Mouse (Mus musculus) ES-E14 (cell line): ENCODE results near the gene Dnah7c. TPM values are rescaled to one million over a fixed set of nuclear protein-coding genes. Genes with fewer than 3 reads are reported as not detected.

Experiments
- DNase-seq: peaks from one replicate; pipeline ENCODE4 v3.0.0-alpha.2; 2013; ENCODE audit warnings: low read depth, low spot score
- H3K27ac ChIP-seq: 2 replicates; pipeline ENCODE4 v1.5.1; 2012; ENCODE audit warnings: low read depth, mild to moderate bottlenecking, low read length, moderate library complexity, mixed read lengths; ENCODE audit not compliant: poor library complexity, insufficient read depth, severe bottlenecking
- H3K36me3 ChIP-seq: 2 replicates; pipeline ENCODE4 v1.6.1; 2012; ENCODE audit warnings: mild to moderate bottlenecking, low read length, moderate library complexity, mixed read lengths; ENCODE audit not compliant: control insufficient read depth, poor library complexity, insufficient read depth, severe bottlenecking
- H3K4me1 ChIP-seq, 2 experiments: fragments of 150-350 bp in 1 of 2; sonication (generic) in 1 of 2; 2 replicates each; pipeline ENCODE4 v1.6.1; 2012; ENCODE audit warnings: low read length in 2 of 2, mild to moderate bottlenecking in 1 of 2, mixed read lengths in 1 of 2; ENCODE audit not compliant: control insufficient read depth in 2 of 2, insufficient read depth in 2 of 2, poor library complexity in 1 of 2
- H3K4me3 ChIP-seq, 2 experiments: fragments of 150-350 bp in 1 of 2; sonication (generic) in 1 of 2; 2 replicates each; pipeline ENCODE4 v1.5.1; 2012; ENCODE audit warnings: low read length in 2 of 2, low read depth in 1 of 2, mild to moderate bottlenecking in 1 of 2, mixed read lengths in 1 of 2; ENCODE audit not compliant: insufficient read depth in 1 of 2, poor library complexity in 1 of 2, severe bottlenecking in 1 of 2
- H3K9ac ChIP-seq: 2 replicates; pipeline ENCODE4 v1.6.1; 2012; ENCODE audit warnings: low read depth, mild to moderate bottlenecking, low read length, mixed read lengths; ENCODE audit not compliant: poor library complexity, insufficient read depth, severe bottlenecking
- H3K9me3 ChIP-seq: fragments of 150-350 bp; sonication (generic); 2 replicates; pipeline ENCODE4 v1.6.1; 2012; ENCODE audit warnings: low read depth, mild to moderate bottlenecking, low read length; ENCODE audit not compliant: control insufficient read depth, insufficient read depth
- CHD2 ChIP-seq: IDR thresholded peaks from 2 replicates; pipeline ENCODE4 v1.6.1; 2014; ENCODE audit warnings: mild to moderate bottlenecking, low read depth, low read length, inconsistent platforms
- HCFC1 ChIP-seq: IDR thresholded peaks from 2 replicates; pipeline ENCODE4 v1.6.1; 2012; ENCODE audit warnings: low read length, inconsistent platforms, borderline replicate concordance; ENCODE audit not compliant: insufficient read depth
- MAFK ChIP-seq: IDR thresholded peaks from 2 replicates; pipeline ENCODE4 v1.6.1; 2014; ENCODE audit warnings: mild to moderate bottlenecking, low read depth, low read length, inconsistent platforms; ENCODE audit not compliant: insufficient read depth
- ZC3H11A ChIP-seq: IDR thresholded peaks from 2 replicates; pipeline ENCODE4 v1.6.1; 2012; ENCODE audit warnings: low read depth, mild to moderate bottlenecking, inconsistent platforms, low read length, borderline replicate concordance
- ZNF384 ChIP-seq: IDR thresholded peaks from 2 replicates; pipeline ENCODE4 v1.6.1; 2012; ENCODE audit warnings: low read depth, low read length, inconsistent platforms
- in situ Hi-C, 2 experiments: fragments of 600-800 bp; cut with MboI; formaldehyde crosslinking; loops; one replicate each; pipeline ENCODE4 v1.15.1; 2025; ENCODE audit warnings: low sequenced_read_pairs in 2 of 2, inconsistent platforms in 1 of 2; ENCODE audit not compliant: unreplicated experiment in 2 of 2
- total RNA-seq: library from RNA; depleted of rRNA; stranded (reverse); fragments of 300-350 nt; gene quantifications from 2 replicates; pipeline ENCODE4 v1.2.3, GENCODE M21; 2012

Gene Dnah7c
- total RNA-seq, 1 experiment, result 0.40 TPM

- Histone ChIP-seq H3K9ac (no peak overlapping the region), H3K4me1 (peaks cover 0 to 3% of the 10 kb centered on the region in 2 experiments; a peak in 1 of 4 replicates), H3K4me3 (no peak overlapping the region), H3K36me3 (no peaks in the 10 kb centered on the region; the same call in 1 of the 2 replicates), H3K27ac (no peak overlapping the region), H3K9me3 (no peaks in the 10 kb centered on the region)
- DNase-seq, result no peak
- TF ChIP-seq HCFC1 (no peak), CHD2 (no peak), ZNF384 (no peak), ZC3H11A (no peak), MAFK (no peak)
- in situ Hi-C loops, result no loop called here
Measured at GRCm38 (mm10) chr1:46856498-46856897, 431.1 kb downstream of the Dnah7c start.
